Mouse (Mus musculus) thymus, adult 2 months (tissue): ENCODE measurements around the gene Fntb.

Experiments
- CTCF ChIP-seq: fragments of 200-500 bp; IDR thresholded peaks from 2 replicates; pipeline ENCODE4 v1.5.1; 2012; ENCODE audit warnings: mild to moderate bottlenecking, control low read depth, low read length, moderate library complexity, borderline replicate concordance; ENCODE audit not compliant: control insufficient read depth, poor library complexity, insufficient read depth; ENCODE audit errors: extremely low read depth
- POLR2A ChIP-seq: fragments of 200-500 bp; IDR thresholded peaks from 2 replicates; pipeline ENCODE4 v1.6.1; 2012; ENCODE audit warnings: mild to moderate bottlenecking, low read length, control low read depth, moderate library complexity; ENCODE audit not compliant: control insufficient read depth, poor library complexity, insufficient read depth; ENCODE audit errors: extremely low read depth

DNA sequence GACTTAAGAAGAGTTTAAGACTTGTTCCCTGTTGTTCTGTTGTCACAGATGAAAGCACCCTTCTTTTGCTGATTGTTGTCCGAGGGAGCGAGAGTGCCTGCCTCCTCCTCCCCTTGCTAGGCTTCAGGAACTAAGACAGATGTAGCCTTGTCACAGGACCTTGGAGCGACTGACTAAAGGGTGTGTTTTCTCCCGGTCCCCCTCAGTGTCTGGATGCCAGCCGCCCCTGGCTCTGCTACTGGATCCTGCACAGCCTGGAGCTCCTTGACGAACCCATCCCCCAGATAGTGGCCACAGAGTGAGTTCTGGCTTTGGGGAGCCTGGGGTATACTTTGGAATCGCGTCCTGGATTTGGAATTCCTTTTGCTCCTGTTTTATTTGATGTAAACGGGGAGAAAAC is 109.4 kb downstream of the Fntb start:
- TF ChIP-seq POLR2A (no peak), CTCF (no peak)
